Mouse (Mus musculus): ENCODE results near the gene Srf. TPM values are rescaled to one million over a fixed set of nuclear protein-coding genes. Genes with fewer than 3 reads are reported as not detected.

Gene Srf
- polyA plus RNA-seq, 1 experiment from 2014 or later = 17.8 TPM

DNA sequence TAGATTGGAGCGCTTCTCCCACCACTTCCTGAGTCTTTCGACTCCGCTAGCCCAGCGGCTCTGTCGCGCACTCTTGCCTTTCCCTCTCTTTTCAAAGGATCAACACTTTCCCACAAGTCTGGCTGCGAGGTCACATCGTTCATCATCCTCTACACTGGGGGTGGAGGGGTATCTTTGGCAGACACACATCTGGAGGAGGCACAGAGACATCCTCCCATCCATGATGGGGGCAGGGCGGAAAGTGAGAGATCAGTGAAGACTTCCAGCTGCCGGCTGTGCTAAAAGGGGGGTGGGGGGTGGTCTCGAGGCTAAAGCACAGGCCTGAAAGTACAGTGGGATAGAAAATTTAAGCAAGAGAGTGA is 590 bp upstream of the Srf start:
- peaks cover 11 to 29% of the 10 kb centered on the region in 2 experiments for H3K4me1 ChIP-seq (ENCODE audit: control insufficient read depth in 2 of 2, insufficient read depth in 2 of 2, low read length in 2 of 2)
- WGBS = 0% methylated on average over 11 of the region's 11 CpGs
- H3K9me3 ChIP-seq (ENCODE audit: control insufficient read depth, low read length) = no peaks in the 10 kb centered on the region
- H3K27me3 ChIP-seq (ENCODE audit: control insufficient read depth, insufficient read depth, low read length) = no peaks in the 10 kb centered on the region
- H3K4me3 ChIP-seq (ENCODE audit: control insufficient read depth in 1 of 2, insufficient read depth in 1 of 2, low read depth in 1 of 2, low read length in 2 of 2) = peak overlapping the region; percentile 64 to 99
- peak overlapping the region; percentile 76 for H3K9ac ChIP-seq (ENCODE audit: low read length)
- peak overlapping the region; percentile 76 for H3K4me2 ChIP-seq (ENCODE audit: low read length)
- no peak for ATAC-seq (ENCODE audit: insufficient number of reproducible peaks, insufficient read depth, low FRiP score, low read depth)
- peak overlapping the region; percentile 92 to 98 for H3K27ac ChIP-seq (replicated peaks in 1 of 2; ENCODE audit: control insufficient read depth in 1 of 2, insufficient read depth in 1 of 2, low read depth in 2 of 2, low read length in 2 of 2)
- H3K36me3 ChIP-seq (ENCODE audit: control insufficient read depth, insufficient read depth, low read length) = peaks cover 10% of the 10 kb centered on the region

DNA sequence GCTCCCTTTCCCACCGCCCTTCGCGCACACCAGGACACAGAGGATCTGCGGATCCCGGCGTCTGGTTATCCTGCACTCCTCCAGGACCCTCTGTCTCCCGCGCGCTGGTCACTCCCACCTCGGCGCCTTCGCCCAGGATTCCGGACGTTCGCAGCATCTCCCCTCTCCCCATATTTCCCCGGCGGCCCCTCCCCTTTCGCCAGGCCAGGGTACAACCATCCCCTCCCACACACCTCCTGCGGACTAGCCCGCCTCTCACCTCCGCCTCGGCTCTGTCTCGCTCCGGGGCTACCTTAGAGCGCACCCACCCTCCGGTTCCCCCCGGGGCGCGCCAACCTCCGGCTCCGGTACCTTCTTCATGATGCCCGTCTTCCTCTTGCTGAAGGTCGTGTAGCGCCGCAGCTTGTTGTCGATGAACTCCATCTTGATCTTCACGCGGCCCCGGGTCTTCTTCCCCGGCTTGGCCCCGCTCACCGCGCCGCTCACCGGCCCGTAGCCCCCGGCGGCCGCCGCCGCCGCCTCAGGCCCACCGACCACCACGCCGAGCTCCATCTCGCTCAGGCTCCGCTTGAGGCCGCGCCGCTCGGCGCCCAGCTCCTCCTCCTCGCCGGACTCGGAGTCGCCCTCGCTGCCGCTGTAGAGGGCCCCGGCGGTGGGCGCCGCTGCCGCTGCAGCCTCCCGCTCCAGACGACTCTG is 850 bp downstream of the Srf start:
- H3K27me3 ChIP-seq (ENCODE audit: control insufficient read depth, insufficient read depth, low read length) = no peaks in the 10 kb centered on the region
- no peak for ATAC-seq (ENCODE audit: insufficient number of reproducible peaks, insufficient read depth, low FRiP score, low read depth)
- H3K4me1 ChIP-seq (ENCODE audit: control insufficient read depth in 2 of 2, insufficient read depth in 2 of 2, low read length in 2 of 2) = peaks cover 11 to 33% of the 10 kb centered on the region in 2 experiments
- H3K36me3 ChIP-seq (ENCODE audit: control insufficient read depth, insufficient read depth, low read length) = peaks cover 25% of the 10 kb centered on the region
- peak overlapping the region; percentile 76 for H3K4me2 ChIP-seq (ENCODE audit: low read length)
- peak overlapping the region; percentile 93 to 95 for H3K27ac ChIP-seq (replicated peaks in 1 of 2; ENCODE audit: control insufficient read depth in 1 of 2, insufficient read depth in 1 of 2, low read depth in 2 of 2, low read length in 2 of 2)
- no peaks in the 10 kb centered on the region for H3K9me3 ChIP-seq (ENCODE audit: control insufficient read depth, low read length)
- peak overlapping the region; percentile 100 for H3K9ac ChIP-seq (ENCODE audit: low read length)
- H3K4me3 ChIP-seq (ENCODE audit: control insufficient read depth in 1 of 2, insufficient read depth in 1 of 2, low read depth in 1 of 2, low read length in 2 of 2) = peak overlapping the region; percentile 90 to 99
- under 1% methylated on average over 64 of the region's 75 CpGs for WGBS

DNA sequence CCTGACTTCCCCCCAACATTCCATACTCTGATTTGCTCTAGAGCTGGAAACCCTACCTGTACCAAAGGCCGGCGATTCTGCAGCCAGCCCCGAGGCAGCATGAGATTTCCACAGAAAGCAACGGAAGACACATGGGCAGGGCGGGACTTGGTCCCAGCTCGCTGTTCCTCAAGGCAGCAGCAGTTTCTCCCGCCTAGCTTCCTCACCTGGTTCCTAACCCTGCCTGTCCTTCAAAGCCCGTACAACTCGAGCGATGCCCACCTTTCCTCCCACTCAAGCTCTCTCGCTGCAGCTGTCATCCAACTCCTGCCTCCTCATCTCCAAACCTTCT is 1.4 kb downstream of the Srf start:
- no peak for ATAC-seq (ENCODE audit: insufficient number of reproducible peaks, insufficient read depth, low FRiP score, low read depth)

DNA sequence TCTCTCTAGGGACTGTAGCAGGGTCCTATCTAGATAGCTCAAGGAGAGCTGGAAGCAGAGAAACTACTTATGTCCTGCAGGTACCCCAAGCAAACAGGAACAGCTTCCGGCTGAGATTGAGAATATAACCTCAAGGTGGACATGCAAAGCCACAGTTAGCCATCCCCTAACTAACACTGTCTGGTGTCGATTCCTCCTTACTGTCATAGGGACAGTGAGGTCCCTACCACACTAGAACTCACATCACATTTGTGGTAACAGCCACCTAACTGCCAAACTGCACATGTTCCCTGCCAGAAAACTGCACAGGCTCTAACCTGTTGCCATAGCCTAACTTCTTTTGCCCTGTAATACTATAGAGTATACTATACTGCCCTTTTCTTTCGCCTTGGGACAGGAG is 2.0 kb downstream of the Srf start:
- Histone ChIP-seq H3K4me1 (ENCODE audit: control insufficient read depth in 2 of 2, insufficient read depth in 2 of 2, low read length in 2 of 2) (peaks cover 11 to 33% of the 10 kb centered on the region in 2 experiments), H3K27ac (replicated peaks in 1 of 2; ENCODE audit: control insufficient read depth in 1 of 2, insufficient read depth in 1 of 2, low read depth in 2 of 2, low read length in 2 of 2) (peak overlapping the region; percentile 93 to 95), H3K4me3 (ENCODE audit: control insufficient read depth in 1 of 2, insufficient read depth in 1 of 2, low read depth in 1 of 2, low read length in 2 of 2) (peak overlapping the region; percentile 90 to 99), H3K36me3 (ENCODE audit: control insufficient read depth, insufficient read depth, low read length) (peaks cover 37% of the 10 kb centered on the region), H3K27me3 (ENCODE audit: control insufficient read depth, insufficient read depth, low read length) (no peaks in the 10 kb centered on the region), H3K9me3 (ENCODE audit: control insufficient read depth, low read length) (no peaks in the 10 kb centered on the region), H3K4me2 (ENCODE audit: low read length) (peak overlapping the region; percentile 76), H3K9ac (ENCODE audit: low read length) (peak overlapping the region; percentile 100)
- no peak for ATAC-seq (ENCODE audit: insufficient number of reproducible peaks, insufficient read depth, low FRiP score, low read depth)
- 25% methylated on average over 3 of the region's 3 CpGs for WGBS

More for the DNA sequence above, 1.4 kb downstream of the Srf start:
- Histone ChIP-seq H3K4me3 (ENCODE audit: control insufficient read depth in 1 of 2, insufficient read depth in 1 of 2, low read depth in 1 of 2, low read length in 2 of 2) (peak overlapping the region; percentile 90 to 99), H3K36me3 (ENCODE audit: control insufficient read depth, insufficient read depth, low read length) (peaks cover 30% of the 10 kb centered on the region), H3K27ac (replicated peaks in 1 of 2; ENCODE audit: control insufficient read depth in 1 of 2, insufficient read depth in 1 of 2, low read depth in 2 of 2, low read length in 2 of 2) (peak overlapping the region; percentile 93 to 95), H3K9me3 (ENCODE audit: control insufficient read depth, low read length) (no peaks in the 10 kb centered on the region), H3K27me3 (ENCODE audit: control insufficient read depth, insufficient read depth, low read length) (no peaks in the 10 kb centered on the region), H3K9ac (ENCODE audit: low read length) (peak overlapping the region; percentile 100), H3K4me2 (ENCODE audit: low read length) (peak overlapping the region; percentile 76), H3K4me1 (ENCODE audit: control insufficient read depth in 2 of 2, insufficient read depth in 2 of 2, low read length in 2 of 2) (peaks cover 11 to 33% of the 10 kb centered on the region in 2 experiments)
- WGBS = 0% methylated on average over 11 of the region's 11 CpGs

DNA sequence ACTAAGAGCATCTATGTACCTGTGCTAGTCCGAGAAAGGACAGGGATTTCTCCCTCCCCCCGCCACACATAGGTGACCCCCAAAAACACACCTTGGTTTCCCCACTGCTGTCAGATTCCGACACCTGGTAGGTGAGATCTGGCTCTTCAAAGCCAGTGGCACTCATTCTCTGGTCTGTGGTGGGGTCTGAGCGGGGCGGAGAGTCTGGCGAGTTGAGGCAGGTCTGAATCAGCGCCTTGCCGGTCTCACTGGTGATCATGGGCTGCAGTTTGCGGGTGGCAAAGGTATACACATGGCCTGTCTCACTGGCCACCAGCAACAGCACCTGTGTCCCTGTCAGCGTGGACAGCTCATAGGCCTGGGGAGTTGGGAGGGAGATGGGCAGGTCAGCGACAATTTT is 2.5 kb downstream of the Srf start:
- Histone ChIP-seq H3K4me2 (ENCODE audit: low read length) (peak overlapping the region; percentile 76), H3K27me3 (ENCODE audit: control insufficient read depth, insufficient read depth, low read length) (no peaks in the 10 kb centered on the region), H3K36me3 (ENCODE audit: control insufficient read depth, insufficient read depth, low read length) (peaks cover 41% of the 10 kb centered on the region), H3K4me3 (ENCODE audit: control insufficient read depth in 1 of 2, insufficient read depth in 1 of 2, low read depth in 1 of 2, low read length in 2 of 2) (peak overlapping the region; percentile 90 to 99), H3K9me3 (ENCODE audit: control insufficient read depth, low read length) (no peaks in the 10 kb centered on the region), H3K27ac (replicated peaks in 1 of 2; ENCODE audit: control insufficient read depth in 1 of 2, insufficient read depth in 1 of 2, low read depth in 2 of 2, low read length in 2 of 2) (peak overlapping the region; percentile 93 to 95), H3K9ac (ENCODE audit: low read length) (peak overlapping the region; percentile 100), H3K4me1 (ENCODE audit: control insufficient read depth in 2 of 2, insufficient read depth in 2 of 2, low read length in 2 of 2) (peaks cover 11 to 33% of the 10 kb centered on the region in 2 experiments)
- ATAC-seq (ENCODE audit: insufficient number of reproducible peaks, insufficient read depth, low FRiP score, low read depth) = no peak
- WGBS = 18% methylated on average over 11 of the region's 11 CpGs

DNA sequence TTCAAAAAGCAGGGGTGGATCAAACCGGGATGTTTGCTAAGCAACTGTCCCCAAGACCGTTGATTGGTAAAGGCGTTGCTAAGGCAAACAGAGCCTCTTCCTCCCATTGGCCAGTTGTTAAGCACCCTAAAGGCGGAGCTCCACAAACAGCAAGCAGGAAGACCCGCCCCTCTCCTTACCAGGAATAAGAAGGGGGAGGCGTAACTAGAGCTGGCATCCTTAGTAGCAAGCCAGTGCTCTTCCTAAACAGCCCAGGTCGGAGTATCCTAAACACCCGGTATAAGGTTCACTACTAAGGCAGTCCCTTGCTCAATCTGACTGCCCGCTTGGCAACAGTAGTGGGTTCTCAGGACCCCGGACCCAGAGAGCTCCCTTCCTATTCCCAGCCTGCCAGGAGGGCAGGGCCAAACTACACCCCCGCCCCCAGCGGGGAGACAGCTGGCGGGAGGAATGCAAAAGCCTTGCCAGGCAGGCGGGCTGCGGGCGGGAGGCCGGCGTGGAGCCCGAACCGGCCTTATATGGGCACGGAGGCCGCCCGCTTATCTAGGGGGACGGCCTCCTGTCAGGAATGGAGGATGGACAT is 3.0 kb downstream of the Srf start:
- Histone ChIP-seq H3K4me2 (ENCODE audit: low read length) (peak overlapping the region; percentile 76), H3K9ac (ENCODE audit: low read length) (peak overlapping the region; percentile 100), H3K27me3 (ENCODE audit: control insufficient read depth, insufficient read depth, low read length) (no peaks in the 10 kb centered on the region), H3K4me3 (ENCODE audit: control insufficient read depth in 1 of 2, insufficient read depth in 1 of 2, low read depth in 1 of 2, low read length in 2 of 2) (peak overlapping the region; percentile 90 to 99), H3K36me3 (ENCODE audit: control insufficient read depth, insufficient read depth, low read length) (peaks cover 47% of the 10 kb centered on the region), H3K4me1 (ENCODE audit: control insufficient read depth in 2 of 2, insufficient read depth in 2 of 2, low read length in 2 of 2) (peaks cover 11 to 35% of the 10 kb centered on the region in 2 experiments), H3K9me3 (ENCODE audit: control insufficient read depth, low read length) (no peaks in the 10 kb centered on the region), H3K27ac (replicated peaks in 1 of 2; ENCODE audit: control insufficient read depth in 1 of 2, insufficient read depth in 1 of 2, low read depth in 2 of 2, low read length in 2 of 2) (peak overlapping the region; percentile 93 to 95)
- WGBS = 1% methylated on average over 24 of the region's 24 CpGs
- ATAC-seq (ENCODE audit: insufficient number of reproducible peaks, insufficient read depth, low FRiP score, low read depth) = peak; percentile 62

DNA sequence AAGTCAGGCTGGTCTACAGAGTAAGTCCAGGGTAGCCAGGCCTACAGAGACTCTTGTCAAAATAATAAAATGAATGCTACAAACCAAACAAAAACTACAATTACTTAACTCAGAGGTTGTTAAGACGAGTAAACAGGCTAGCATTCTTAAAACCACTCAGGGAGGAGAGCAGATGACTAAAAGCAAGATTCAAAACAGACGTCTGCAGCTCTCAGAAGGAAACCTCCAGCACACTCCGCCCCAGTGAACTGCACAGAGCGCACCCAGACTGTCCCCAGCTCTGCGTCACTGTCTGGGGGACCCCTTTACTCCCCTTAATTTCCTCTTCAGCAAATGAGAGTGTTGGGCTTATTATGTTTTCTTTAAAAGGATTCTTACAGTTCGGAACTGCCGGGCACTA is 3.8 kb downstream of the Srf start:
- ATAC-seq (ENCODE audit: insufficient number of reproducible peaks, insufficient read depth, low FRiP score, low read depth) = no peak
- peak overlapping the region; percentile 27; the same call in 1 of the 2 replicates for H3K9ac ChIP-seq (ENCODE audit: low read length)
- H3K36me3 ChIP-seq (ENCODE audit: control insufficient read depth, insufficient read depth, low read length) = peaks cover 51% of the 10 kb centered on the region
- H3K4me1 ChIP-seq (ENCODE audit: control insufficient read depth in 2 of 2, insufficient read depth in 2 of 2, low read length in 2 of 2) = peaks cover 13 to 38% of the 10 kb centered on the region in 2 experiments
- 83% methylated on average over 7 of the region's 7 CpGs for WGBS
- peak overlapping the region in 1 of 2 experiments; percentile 99; a peak in 1 of 4 replicates for H3K4me3 ChIP-seq (ENCODE audit: control insufficient read depth in 1 of 2, insufficient read depth in 1 of 2, low read depth in 1 of 2, low read length in 2 of 2)
- peak overlapping the region; percentile 76 for H3K4me2 ChIP-seq (ENCODE audit: low read length)
- H3K27me3 ChIP-seq (ENCODE audit: control insufficient read depth, insufficient read depth, low read length) = no peaks in the 10 kb centered on the region
- H3K9me3 ChIP-seq (ENCODE audit: control insufficient read depth, low read length) = no peaks in the 10 kb centered on the region
- peak overlapping the region; percentile 64 to 93; a peak in 3 of 4 replicates for H3K27ac ChIP-seq (replicated peaks in 1 of 2; ENCODE audit: control insufficient read depth in 1 of 2, insufficient read depth in 1 of 2, low read depth in 2 of 2, low read length in 2 of 2)
